10 mouse cellular contexts compared by ENCODE assay signal in genomic region chr3:107739966-107740365, GRCm38 (mm10). TPM values are rescaled to one million over a fixed set of nuclear protein-coding genes. Genes with fewer than 3 reads are reported as not detected.
DNase-seq lines count a peak whose midpoint lies in the region; ATAC-seq and TF ChIP-seq lines count a peak whose summit lies in the region.
"Had no signal": no experiment of that assay in that cellular context is flagged by ENCODE, and none has a peak within 500 bp of the region (broad histone marks: within the 10 kb centered on the region; RNA-seq: fewer than 3 reads in every experiment).

No protein-coding gene starts in this region.

- peaks cover 35% of the 10 kb centered on the region for H3K4me1 ChIP-seq in lung, embryonic 16.5 days (replicated peaks; ENCODE audit: control insufficient read depth, insufficient read depth, low read length)
- peaks cover 29% of the 10 kb centered on the region for H3K4me1 ChIP-seq in hindbrain, embryonic 13.5 days (replicated peaks)
- H3K4me1 ChIP-seq in stomach, embryonic 14.5 days (ENCODE audit: control insufficient read depth, insufficient read depth, low read length) = peaks cover 28% of the 10 kb centered on the region

- DNase-seq in gastrocnemius, adult 2 months = no peak
- DNase-seq in gastrocnemius, adult 8-10 months (ENCODE audit: low spot score in 2 of 2) = no peak
- no peak for DNase-seq in lung, postnatal 14 days
- no peak for DNase-seq in MN1 (ENCODE audit: low spot score)
- DNase-seq in layer of hippocampus, adult 18-20 months (ENCODE audit: low spot score in 2 of 2) = no peak

- no peak overlapping the region for H3K9ac ChIP-seq in lung, embryonic 16.5 days (ENCODE audit: low read length)
- H3K9ac ChIP-seq in hindbrain, embryonic 13.5 days = no peak overlapping the region
- H3K9ac ChIP-seq in stomach, embryonic 14.5 days (replicated peaks; ENCODE audit: low read depth, low read length) = no peak overlapping the region

- no peaks in the 10 kb centered on the region for H3K27me3 ChIP-seq in lung, embryonic 16.5 days (ENCODE audit: control insufficient read depth, insufficient read depth, low read depth, low read length)
- no peaks in the 10 kb centered on the region for H3K27me3 ChIP-seq in hindbrain, embryonic 13.5 days
- no peaks in the 10 kb centered on the region for H3K27me3 ChIP-seq in stomach, embryonic 14.5 days (ENCODE audit: control insufficient read depth, insufficient read depth, low read length)
- H3K27me3 ChIP-seq: CH12.LX had no signal

- TF ChIP-seq CTCF in gastrocnemius, adult 2 months (IDR thresholded peaks at IDR 0.05) = no peak

- no peak overlapping the region for H3K4me3 ChIP-seq in gastrocnemius, adult 2 months
- no peak overlapping the region for H3K4me3 ChIP-seq in lung, embryonic 16.5 days (ENCODE audit: low read length)
- no peak overlapping the region for H3K4me3 ChIP-seq in hindbrain, embryonic 13.5 days
- H3K4me3 ChIP-seq in stomach, embryonic 14.5 days (ENCODE audit: low read depth, low read length) = no peak overlapping the region
- H3K4me3 ChIP-seq: erythroblast, embryonic 14.5 days had no signal

- peak; percentile 2; the same call in 1 of the 2 replicates for ATAC-seq in lung, embryonic 16.5 days (ENCODE audit: low read depth)
- ATAC-seq in hindbrain, embryonic 13.5 days (ENCODE audit: low FRiP score) = no peak
- no peak for ATAC-seq in stomach, embryonic 14.5 days (ENCODE audit: insufficient number of reproducible peaks, insufficient read depth, low FRiP score, low read depth)

- H3K9me3 ChIP-seq in lung, embryonic 16.5 days (ENCODE audit: control insufficient read depth, low read length) = no peaks in the 10 kb centered on the region
- no peaks in the 10 kb centered on the region for H3K9me3 ChIP-seq in hindbrain, embryonic 13.5 days
- no peaks in the 10 kb centered on the region for H3K9me3 ChIP-seq in stomach, embryonic 14.5 days (ENCODE audit: control insufficient read depth, low read depth, low read length)

- H3K27ac ChIP-seq in gastrocnemius, adult 2 months = peak overlapping the region; percentile 74
- no peak overlapping the region; the same call in 1 of the 2 replicates for H3K27ac ChIP-seq in lung, embryonic 16.5 days (ENCODE audit: low read length)
- peak overlapping the region; percentile 81; the same call in 1 of the 2 replicates for H3K27ac ChIP-seq in hindbrain, embryonic 13.5 days
- peak overlapping the region; percentile 88 for H3K27ac ChIP-seq in stomach, embryonic 14.5 days (ENCODE audit: low read length)

- no peaks in the 10 kb centered on the region for H3K36me3 ChIP-seq in lung, embryonic 16.5 days (ENCODE audit: control insufficient read depth, insufficient read depth, low read length)
- no peaks in the 10 kb centered on the region for H3K36me3 ChIP-seq in hindbrain, embryonic 13.5 days
- no peaks in the 10 kb centered on the region for H3K36me3 ChIP-seq in stomach, embryonic 14.5 days (ENCODE audit: control insufficient read depth, insufficient read depth, low read length)

- H3K4me2 ChIP-seq in lung, embryonic 16.5 days (ENCODE audit: low read depth, low read length) = no peak overlapping the region
- no peak overlapping the region for H3K4me2 ChIP-seq in hindbrain, embryonic 13.5 days
- no peak overlapping the region for H3K4me2 ChIP-seq in stomach, embryonic 14.5 days (replicated peaks; ENCODE audit: low read depth, low read length)

- 75% methylated on average over 2 of the region's 2 CpGs for WGBS in lung, embryonic 16.5 days
- WGBS in hindbrain, embryonic 13.5 days = 84% methylated on average over 2 of the region's 2 CpGs
- 54% methylated on average over 2 of the region's 2 CpGs for WGBS in stomach, embryonic 14.5 days

- intact Hi-C loops in gastrocnemius, adult 2 months (cut with DNase I) = no loop called here

RNA-seq across cellular contexts. Expression of gene Csf1, which starts 20.3 kb away (rescaled TPM):
- 1 to 10 TPM; 7.9 to 8.5 TPM for total RNA-seq in gastrocnemius, adult 2 months (2021)
- total RNA-seq in gastrocnemius, adult 8-10 months (2022) = 1 to 10 TPM; 5.0 to 7.4 (median 6.8) TPM
- polyA plus RNA-seq in lung, embryonic 16.5 days (2015; fragmentation: Nextera tagmentation; extraction: Ambion mirVana) = 9.6 and 9.8 TPM in 2 replicates
- 6.3 and 6.5 TPM in 2 replicates for polyA plus RNA-seq in hindbrain, embryonic 13.5 days (2015; fragmentation: Nextera tagmentation; extraction: Ambion mirVana)
- polyA plus RNA-seq in stomach, embryonic 14.5 days (2014; fragmentation: Nextera tagmentation; extraction: Ambion mirVana) = 11.0 and 14.0 TPM in 2 replicates
- 10 to 100 TPM; 22.0 to 23.3 TPM for total RNA-seq in layer of hippocampus, adult 18-20 months (2021)

RNA-seq across cellular contexts. Expression of gene Ahcyl1, which starts 43.6 kb away (rescaled TPM):
- 10 to 100 TPM; 30.0 to 33.0 TPM for total RNA-seq in gastrocnemius, adult 2 months (2021)
- 10 to 100 TPM; 21.9 to 29.4 (median 28.6) TPM for total RNA-seq in gastrocnemius, adult 8-10 months (2022)
- polyA plus RNA-seq in lung, embryonic 16.5 days (2015; fragmentation: Nextera tagmentation; extraction: Ambion mirVana) = 71.2 and 76.3 TPM in 2 replicates
- 106 and 108 TPM in 2 replicates for polyA plus RNA-seq in hindbrain, embryonic 13.5 days (2015; fragmentation: Nextera tagmentation; extraction: Ambion mirVana)
- polyA plus RNA-seq in stomach, embryonic 14.5 days (2014; fragmentation: Nextera tagmentation; extraction: Ambion mirVana) = 99.5 and 103 TPM in 2 replicates
- 100 to 1,000 TPM; 323 to 325 TPM for total RNA-seq in layer of hippocampus, adult 18-20 months (2021)

Comparison
In these comparisons a context has a peak if more than half of its experiments do, and no peak if none do; other contexts are left out.
1. RNA of gene Ahcyl1, which starts 43.6 kb away (total RNA-seq): 323 to 325 TPM in layer of hippocampus, adult 18-20 months; 30.0 to 33.0 TPM in gastrocnemius, adult 2 months and 21.9 to 29.4 TPM in gastrocnemius, adult 8-10 months; every median in the first group is over 4 times any median in the second.